Mouse (Mus musculus): ENCODE measurements around the gene Oaz2. TPM values are rescaled to one million over a fixed set of nuclear protein-coding genes. Genes with fewer than 3 reads are reported as not detected.

The Oaz2 gene
- total and polyA plus RNA-seq, 2 experiments: 14.7 to 27.5 TPM

DNA sequence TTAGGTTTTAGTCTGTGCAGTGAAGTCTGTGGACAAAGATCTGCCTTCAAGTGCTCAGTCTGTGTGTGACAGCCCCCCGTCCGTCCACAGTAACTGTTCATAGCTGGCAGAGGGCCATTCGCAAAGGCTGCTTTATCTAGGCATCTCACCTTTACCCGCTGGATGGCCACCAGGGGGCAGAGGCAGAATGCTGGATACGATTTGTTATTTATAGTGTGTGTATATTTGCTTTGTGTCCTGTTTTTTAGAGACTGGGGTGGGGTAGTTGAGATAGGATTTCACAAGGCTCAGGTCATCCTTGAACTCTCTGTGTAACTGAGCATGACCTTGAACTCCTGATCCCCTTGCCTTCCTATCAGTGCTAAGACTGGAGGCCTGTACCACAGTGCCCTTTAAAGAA, 1.8 kb upstream of the Oaz2 start:
- Histone ChIP-seq H3K27me3 (ENCODE audit: control insufficient read depth, insufficient read depth, low read length) (no peaks in the 10 kb centered on the region), H3K36me3 (ENCODE audit: control insufficient read depth, insufficient read depth, low read length) (no peaks in the 10 kb centered on the region), H3K4me1 (ENCODE audit: control insufficient read depth, insufficient read depth, low read length) (peaks cover 4% of the 10 kb centered on the region), H3K79me2 (ENCODE audit: control insufficient read depth, insufficient read depth, low read length) (no peaks in the 10 kb centered on the region; the same call in 1 of the 2 replicates), H3K9ac (ENCODE audit: low read depth, low read length) (no peak overlapping the region), H3K27ac (replicated peaks; ENCODE audit: insufficient read depth, low read depth, low read length) (no peak overlapping the region), H3K4me3 (ENCODE audit: insufficient read depth, low read depth, low read length) (no peak overlapping the region)
- 7% methylated on average over 5 of the region's 5 CpGs for WGBS
- peak; percentile 80 for DNase-seq (ENCODE audit: extremely low read depth, low read depth, low spot score)
- TF ChIP-seq POLR2A (IDR thresholded peaks at IDR 0.05; ENCODE audit: extremely low read depth, insufficient read depth, low read length) (no peak), CTCF (IDR thresholded peaks at IDR 0.05; ENCODE audit: low read depth, low read length) (peak; percentile 79)

DNA sequence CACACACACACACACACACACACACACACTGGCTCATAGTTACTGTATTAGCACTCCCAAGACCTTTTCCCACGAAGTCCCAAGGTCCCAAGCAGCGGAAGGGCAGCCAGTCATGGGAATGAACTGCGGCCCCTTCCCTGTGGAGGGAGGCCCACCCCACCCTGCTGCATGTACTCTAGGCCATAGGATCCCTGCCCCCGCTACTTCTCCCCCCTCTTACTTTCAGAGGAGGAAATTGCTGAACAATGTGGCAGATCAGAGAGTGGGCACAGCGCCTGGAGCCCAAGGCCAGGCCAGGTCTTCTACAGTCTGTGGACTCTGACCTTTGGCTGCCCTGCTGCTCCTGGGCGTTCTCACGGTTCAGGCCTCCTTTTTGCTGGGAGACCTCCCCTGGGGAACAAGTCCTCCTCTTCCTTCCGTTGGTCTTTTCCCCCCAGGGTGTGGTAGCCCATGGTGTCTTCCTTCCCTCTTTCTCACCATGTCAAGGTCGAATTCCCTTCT, 3.7 kb downstream of the Oaz2 start:
- Histone ChIP-seq H3K4me1 (ENCODE audit: control insufficient read depth, insufficient read depth, low read length) (peaks cover 17% of the 10 kb centered on the region), H3K4me3 (ENCODE audit: insufficient read depth, low read depth, low read length) (peak overlapping the region; percentile 13; the same call in 1 of the 2 replicates), H3K27me3 (ENCODE audit: control insufficient read depth, insufficient read depth, low read length) (no peaks in the 10 kb centered on the region), H3K27ac (replicated peaks; ENCODE audit: insufficient read depth, low read depth, low read length) (peak overlapping the region; percentile 78), H3K9ac (ENCODE audit: low read depth, low read length) (peak overlapping the region; percentile 26), H3K36me3 (ENCODE audit: control insufficient read depth, insufficient read depth, low read length) (no peaks in the 10 kb centered on the region), H3K79me2 (ENCODE audit: control insufficient read depth, insufficient read depth, low read length) (no peaks in the 10 kb centered on the region; the same call in 1 of the 2 replicates)
- 8% methylated on average over 9 of the region's 9 CpGs for WGBS
- no peak for TF ChIP-seq CTCF (IDR thresholded peaks at IDR 0.05; ENCODE audit: low read depth, low read length)
- TF ChIP-seq POLR2A (IDR thresholded peaks at IDR 0.05; ENCODE audit: extremely low read depth, insufficient read depth, low read length): no peak
- peak; percentile 89 for DNase-seq (ENCODE audit: extremely low read depth, low read depth, low spot score)

DNA sequence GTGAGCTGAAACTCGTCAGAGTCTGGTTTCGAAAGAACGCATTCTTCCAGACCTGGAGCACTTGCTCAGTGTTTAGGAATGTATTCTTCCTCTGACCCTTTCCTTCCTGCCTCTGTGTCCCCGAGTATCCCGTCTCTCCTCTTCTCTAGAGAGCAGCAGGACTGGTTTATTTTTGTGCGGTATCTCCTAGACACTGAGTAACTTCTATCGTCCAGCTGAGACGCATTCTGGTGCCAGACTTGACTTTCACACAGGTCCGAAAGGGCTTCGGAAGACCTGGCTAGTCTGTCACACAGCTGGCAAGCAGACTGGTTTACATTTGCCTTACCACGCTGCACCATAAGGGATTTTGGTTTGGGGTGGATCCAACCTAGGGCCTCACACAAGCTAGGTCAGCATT, 5.2 kb downstream of the Oaz2 start:
- Histone ChIP-seq H3K9ac (ENCODE audit: low read depth, low read length) (no peak overlapping the region), H3K27me3 (ENCODE audit: control insufficient read depth, insufficient read depth, low read length) (no peaks in the 10 kb centered on the region), H3K79me2 (ENCODE audit: control insufficient read depth, insufficient read depth, low read length) (peaks cover 6% of the 10 kb centered on the region; the same call in 1 of the 2 replicates), H3K4me3 (ENCODE audit: insufficient read depth, low read depth, low read length) (no peak overlapping the region), H3K27ac (replicated peaks; ENCODE audit: insufficient read depth, low read depth, low read length) (no peak overlapping the region), H3K36me3 (ENCODE audit: control insufficient read depth, insufficient read depth, low read length) (no peaks in the 10 kb centered on the region), H3K4me1 (ENCODE audit: control insufficient read depth, insufficient read depth, low read length) (peaks cover 17% of the 10 kb centered on the region)
- 70% methylated on average over 11 of the region's 11 CpGs for WGBS
- TF ChIP-seq POLR2A (IDR thresholded peaks at IDR 0.05; ENCODE audit: extremely low read depth, insufficient read depth, low read length): no peak
- no peak for TF ChIP-seq CTCF (IDR thresholded peaks at IDR 0.05; ENCODE audit: low read depth, low read length)
- no peak for DNase-seq (ENCODE audit: extremely low read depth, low read depth, low spot score)

DNA sequence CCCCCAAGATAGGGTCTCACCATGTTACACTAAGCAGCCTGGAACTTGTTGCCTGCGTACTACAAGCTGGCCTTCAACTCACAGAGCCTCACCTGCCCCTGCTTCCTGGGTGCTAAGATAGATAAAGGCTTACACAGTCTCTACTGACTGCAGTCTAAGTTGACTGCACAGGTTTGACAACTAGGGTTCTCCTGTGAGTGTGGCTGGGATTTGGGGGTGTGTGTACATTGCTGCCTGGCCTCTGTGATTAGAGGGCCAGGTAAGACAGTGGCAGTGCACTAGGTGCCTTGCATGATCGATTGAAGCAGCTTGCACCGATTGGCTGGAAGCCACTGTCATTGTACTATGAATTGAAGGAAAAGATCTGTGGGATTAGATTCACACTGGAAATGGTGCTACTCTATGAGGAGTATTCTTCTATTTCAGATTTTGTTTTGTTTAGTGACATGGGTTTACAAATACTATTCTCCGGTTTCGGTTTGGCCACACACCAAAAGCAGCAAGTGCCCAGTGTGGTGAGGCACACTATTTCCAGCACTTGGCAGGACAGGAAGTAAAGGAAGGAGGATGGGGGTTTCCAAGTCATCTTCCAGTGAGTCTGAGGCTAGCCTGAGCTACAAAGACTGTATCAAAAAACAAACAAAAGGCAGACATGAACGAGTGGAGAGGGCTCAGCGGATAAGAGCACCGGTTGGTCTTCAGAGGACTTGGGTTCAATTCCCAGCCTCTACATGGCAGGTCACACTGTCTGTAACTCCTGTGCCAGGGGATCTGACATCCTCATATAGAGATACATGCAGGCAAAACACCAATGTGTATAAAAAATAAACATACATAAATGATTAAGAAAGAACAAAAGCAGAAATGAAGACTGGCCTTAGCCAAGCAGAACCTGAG, 7.9 kb downstream of the Oaz2 start:
- peak overlapping the region; percentile 74 for H3K4me3 ChIP-seq (ENCODE audit: insufficient read depth, low read depth, low read length)
- no peaks in the 10 kb centered on the region for H3K27me3 ChIP-seq (ENCODE audit: control insufficient read depth, insufficient read depth, low read length)
- 33% methylated on average over 8 of the region's 8 CpGs for WGBS
- H3K36me3 ChIP-seq (ENCODE audit: control insufficient read depth, insufficient read depth, low read length): no peaks in the 10 kb centered on the region
- H3K9ac ChIP-seq (ENCODE audit: low read depth, low read length): 0 out of 2 replicates have a peak overlapping the region, but pooled peaks have one; percentile 5
- peak overlapping the region; percentile 42 for H3K27ac ChIP-seq (replicated peaks; ENCODE audit: insufficient read depth, low read depth, low read length)
- peaks cover 31% of the 10 kb centered on the region for H3K4me1 ChIP-seq (ENCODE audit: control insufficient read depth, insufficient read depth, low read length)
- TF ChIP-seq POLR2A (IDR thresholded peaks at IDR 0.05; ENCODE audit: extremely low read depth, insufficient read depth, low read length) (no peak), CTCF (IDR thresholded peaks at IDR 0.05; ENCODE audit: low read depth, low read length) (no peak)
- H3K79me2 ChIP-seq (ENCODE audit: control insufficient read depth, insufficient read depth, low read length): peaks cover 11% of the 10 kb centered on the region; the same call in 1 of the 2 replicates
- peak; percentile 35 for DNase-seq (ENCODE audit: extremely low read depth, low read depth, low spot score)

DNA sequence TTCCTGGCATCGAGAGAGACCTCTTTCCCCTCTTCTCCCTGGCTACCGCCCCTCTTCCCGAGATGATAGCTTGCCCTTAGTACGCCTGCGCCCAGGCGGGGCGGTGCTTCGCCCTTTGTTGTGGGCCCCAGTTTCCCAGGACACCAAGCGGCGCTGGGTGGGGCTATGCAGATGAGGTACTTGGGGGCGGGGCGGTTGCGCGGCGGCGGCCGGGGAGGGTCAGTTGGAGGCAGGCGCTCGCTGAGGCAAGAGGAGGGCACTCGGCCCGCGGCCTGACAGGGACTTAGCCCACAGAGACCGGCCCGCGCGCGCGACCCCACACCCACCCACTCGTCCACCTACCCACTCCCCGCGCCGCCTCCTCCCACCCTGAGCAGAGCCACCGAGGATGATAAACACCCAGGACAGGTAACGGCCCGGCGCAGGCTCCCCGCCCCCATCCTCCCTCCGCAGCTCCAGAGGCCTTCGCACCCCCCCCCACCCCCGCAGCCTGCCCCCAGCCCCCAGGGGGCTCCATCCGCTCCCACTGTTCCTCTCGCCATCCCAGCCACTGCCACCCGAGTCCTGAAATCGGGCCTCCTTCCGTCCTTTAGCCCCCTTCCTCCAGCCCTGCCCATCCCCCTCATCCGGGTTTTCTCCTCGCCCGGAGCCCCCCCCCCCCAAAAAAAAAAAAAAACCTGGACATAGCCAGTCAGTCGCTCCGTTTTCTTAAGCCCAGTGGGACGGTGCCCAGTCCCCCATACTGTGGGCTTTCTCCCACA, 8.7 kb downstream of the Oaz2 start:
- Histone ChIP-seq H3K79me2 (ENCODE audit: control insufficient read depth, insufficient read depth, low read length) (peaks cover 14% of the 10 kb centered on the region; the same call in 1 of the 2 replicates), H3K27me3 (ENCODE audit: control insufficient read depth, insufficient read depth, low read length) (no peaks in the 10 kb centered on the region), H3K36me3 (ENCODE audit: control insufficient read depth, insufficient read depth, low read length) (no peaks in the 10 kb centered on the region), H3K4me3 (ENCODE audit: insufficient read depth, low read depth, low read length) (peak overlapping the region; percentile 74), H3K4me1 (ENCODE audit: control insufficient read depth, insufficient read depth, low read length) (peaks cover 28% of the 10 kb centered on the region), H3K27ac (replicated peaks; ENCODE audit: insufficient read depth, low read depth, low read length) (peak overlapping the region; percentile 12; the same call in 1 of the 2 replicates), H3K9ac (ENCODE audit: low read depth, low read length) (peak overlapping the region; percentile 81)
- peak; percentile 77 for DNase-seq (ENCODE audit: extremely low read depth, low read depth, low spot score)
- TF ChIP-seq POLR2A (IDR thresholded peaks at IDR 0.05; ENCODE audit: extremely low read depth, insufficient read depth, low read length): peak; percentile 41; the same call in 1 of the 2 replicates
- no peak for TF ChIP-seq CTCF (IDR thresholded peaks at IDR 0.05; ENCODE audit: low read depth, low read length)
- under 1% methylated on average over 38 of the region's 51 CpGs for WGBS
